Mouse (Mus musculus) urinary bladder, postnatal 14 days (tissue): ENCODE data around the gene Il21.

Source experiments
- DNase-seq: peaks from one replicate; pipeline ENCODE4 v3.0.0; 2021; ENCODE audit warnings: low spot score

Gene Il21

GRCm38 (mm10) chr3:37191953-37192352 is 40.5 kb downstream of the Il21 start:
- DNase-seq, result no peak

GRCm38 (mm10) chr3:37185534-37185933 is 46.9 kb downstream of the Il21 start:
- DNase-seq, result no peak

GRCm38 (mm10) chr3:37182415-37183269 is 49.8 kb downstream of the Il21 start:
- peak; percentile 7 for DNase-seq

- no peak for DNase-seq
These were observed 51.4 kb downstream of the Il21 start for GRCm38 (mm10) chr3:37181041-37181440.

GRCm38 (mm10) chr3:37180039-37180743 is 52.2 kb downstream of the Il21 start:
- no peak for DNase-seq

GRCm38 (mm10) chr3:37179472-37179871 is 53.0 kb downstream of the Il21 start:
- DNase-seq, result no peak

GRCm38 (mm10) chr3:37174711-37175572 is 57.5 kb downstream of the Il21 start:
- no peak for DNase-seq

GRCm38 (mm10) chr3:37173285-37173684 is 59.2 kb downstream of the Il21 start:
- DNase-seq, result no peak
